Mouse (Mus musculus): ENCODE results near the gene Exoc6.
A peak's percentile ranks its signal among the peaks of the same experiment; 100 is the strongest.
"Not testable (repeated sequence)": the region's sequence is repeated elsewhere in the genome, so short reads cannot be mapped to it uniquely, and the experiment has no call there.

Exoc6 gene

GRCm38 (mm10) chr19:37550101-37551039, at the start of gene Exoc6:
Exoc6 (plus strand) TSS chr19:37550418.
- DNase-seq (ENCODE audit: low spot score in 2 of 2), result peak; percentile 70 to 81

GRCm38 (mm10) chr19:37502996-37503395, 47.2 kb upstream of the Exoc6 start:
- DNase-seq (ENCODE audit: low spot score in 2 of 2), result peak in 1 of 2 experiments; percentile 59

GRCm38 (mm10) chr19:37506066-37506465, 44.2 kb upstream of the Exoc6 start:
- no peak for DNase-seq (ENCODE audit: low spot score in 2 of 2)

GRCm38 (mm10) chr19:37506614-37507013, 43.6 kb upstream of the Exoc6 start:
- DNase-seq (ENCODE audit: low spot score in 2 of 2), result no peak

- peak; percentile 77 to 89 for DNase-seq (ENCODE audit: low spot score in 2 of 2)
Observed at GRCm38 (mm10) chr19:37509725-37510124, 40.5 kb upstream of the Exoc6 start.

GRCm38 (mm10) chr19:37514811-37515292, 35.4 kb upstream of the Exoc6 start:
- peak; percentile 26 to 41 for DNase-seq (ENCODE audit: low spot score in 2 of 2)

GRCm38 (mm10) chr19:37517419-37517818, 32.8 kb upstream of the Exoc6 start:
- no peak for DNase-seq (ENCODE audit: low spot score in 2 of 2)

GRCm38 (mm10) chr19:37520740-37521433, 29.3 kb upstream of the Exoc6 start:
- DNase-seq (ENCODE audit: low spot score in 2 of 2), result no peak

GRCm38 (mm10) chr19:37521434-37521781, 28.8 kb upstream of the Exoc6 start:
- no peak for DNase-seq (ENCODE audit: low spot score in 2 of 2)

GRCm38 (mm10) chr19:37523280-37524062, 26.7 kb upstream of the Exoc6 start:
- peak in 1 of 2 experiments; percentile 25 for DNase-seq (ENCODE audit: low spot score in 2 of 2)

- DNase-seq (ENCODE audit: low spot score in 2 of 2), result no peak
Observed at GRCm38 (mm10) chr19:37525925-37526324, 24.3 kb upstream of the Exoc6 start.

GRCm38 (mm10) chr19:37526768-37527167, 23.4 kb upstream of the Exoc6 start:
- peak; percentile 52 to 63 for DNase-seq (ENCODE audit: low spot score in 2 of 2)

- not testable (repeated sequence) for DNase-seq (ENCODE audit: low spot score in 2 of 2)
Observed at GRCm38 (mm10) chr19:37527736-37528135, 22.5 kb upstream of the Exoc6 start.

GRCm38 (mm10) chr19:37528581-37528980, 21.6 kb upstream of the Exoc6 start:
- no peak for DNase-seq (ENCODE audit: low spot score in 2 of 2)

GRCm38 (mm10) chr19:37529296-37529695, 20.9 kb upstream of the Exoc6 start:
- no peak for DNase-seq (ENCODE audit: low spot score in 2 of 2)

- DNase-seq (ENCODE audit: low spot score in 2 of 2), result peak; percentile 52 to 58
Observed at GRCm38 (mm10) chr19:37529975-37530515, 20.2 kb upstream of the Exoc6 start.

- no peak for DNase-seq (ENCODE audit: low spot score in 2 of 2)
Observed at GRCm38 (mm10) chr19:37530601-37531000, 19.6 kb upstream of the Exoc6 start.

- DNase-seq (ENCODE audit: low spot score in 2 of 2), result peak in 1 of 2 experiments; percentile 41
Observed at GRCm38 (mm10) chr19:37531200-37531845, 18.9 kb upstream of the Exoc6 start.

GRCm38 (mm10) chr19:37533196-37533595, 17.0 kb upstream of the Exoc6 start:
- DNase-seq (ENCODE audit: low spot score in 2 of 2), result no peak

- no peak for DNase-seq (ENCODE audit: low spot score in 2 of 2)
Observed at GRCm38 (mm10) chr19:37534737-37535365, 15.4 kb upstream of the Exoc6 start.
